Mouse (Mus musculus): ENCODE results near the gene Gm14151.
"Not testable (repeated sequence)": the region's sequence is repeated elsewhere in the genome, so short reads cannot be mapped to it uniquely, and the experiment has no call there.

DNA sequence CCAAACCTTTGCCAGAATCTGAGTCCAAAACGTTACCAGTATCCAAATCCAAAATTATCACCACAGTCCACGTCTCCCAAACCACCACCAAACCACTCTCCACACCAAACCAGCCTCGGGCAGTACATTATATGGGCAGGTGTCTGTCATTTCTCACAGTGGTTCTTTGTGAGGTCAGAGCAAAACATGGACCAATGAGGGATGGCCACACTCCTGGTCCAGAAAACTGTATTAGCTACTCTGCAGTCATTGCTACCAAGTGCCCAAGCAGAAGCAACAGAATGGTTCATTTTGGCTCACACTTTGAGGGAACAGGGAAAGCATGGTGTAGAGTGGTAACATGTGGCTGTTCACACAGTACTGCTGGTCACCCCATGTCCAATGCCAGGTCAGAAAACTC, at the start of gene Gm14151:
- TF ChIP-seq POLR2A (IDR thresholded peaks at IDR 0.05; ENCODE audit: control insufficient read depth, extremely low read depth, insufficient read depth, low read length, poor library complexity); CTCF (IDR thresholded peaks at IDR 0.05; ENCODE audit: borderline replicate concordance, control insufficient read depth, extremely low read depth, insufficient read depth, low read length, poor library complexity): not testable (repeated sequence)

Measured in thymus, adult 2 months (tissue).